Mouse (Mus musculus): ENCODE measurements around the gene Ipmk. TPM values are rescaled to one million over a fixed set of nuclear protein-coding genes. Genes with fewer than 3 reads are reported as not detected.

Gene Ipmk
- 11.9 and 12.3 TPM in 2 replicates for polyA plus RNA-seq (2014; fragmentation: Nextera tagmentation; extraction: Ambion mirVana)

GRCm38 (mm10) chr10:71347509-71347949 lies at the start of gene Ipmk:
Ipmk (plus strand) TSS chr10:71347763.
- ATAC-seq (ENCODE audit: low read depth) = peak; percentile 94

GRCm38 (mm10) chr10:71300161-71300560 lies 47.4 kb upstream of the Ipmk start:
- H3K9ac ChIP-seq (ENCODE audit: low read depth, low read length) = no peak overlapping the region
- no peak overlapping the region for H3K27ac ChIP-seq (replicated peaks; ENCODE audit: low read depth, low read length)
- H3K36me3 ChIP-seq (ENCODE audit: control insufficient read depth, insufficient read depth, low read length) = no peaks in the 10 kb centered on the region
- no peak for DNase-seq (ENCODE audit: low spot score)
- WGBS = 84% methylated on average over 16 of the region's 16 CpGs
- ATAC-seq (ENCODE audit: low read depth) = no peak
- no peak overlapping the region for H3K4me3 ChIP-seq (ENCODE audit: low read depth, low read length)
- no peaks in the 10 kb centered on the region for H3K27me3 ChIP-seq (replicated peaks; ENCODE audit: control insufficient read depth, insufficient read depth, low read length)
- no peak overlapping the region for H3K4me2 ChIP-seq (ENCODE audit: low read depth, low read length)
- no peaks in the 10 kb centered on the region for H3K9me3 ChIP-seq (ENCODE audit: control insufficient read depth, low read length)
- H3K4me1 ChIP-seq (ENCODE audit: control insufficient read depth, insufficient read depth, low read length) = no peaks in the 10 kb centered on the region

More at GRCm38 (mm10) chr10:71347509-71347949, at the start of gene Ipmk:
- Histone ChIP-seq H3K4me1 (ENCODE audit: control insufficient read depth, insufficient read depth, low read length) (peaks cover 27% of the 10 kb centered on the region), H3K9me3 (ENCODE audit: control insufficient read depth, low read length) (no peaks in the 10 kb centered on the region), H3K4me3 (ENCODE audit: low read depth, low read length) (peak within 1 kb of the TSS; percentile 81), H3K36me3 (ENCODE audit: control insufficient read depth, insufficient read depth, low read length) (no peaks in the 10 kb centered on the region), H3K4me2 (ENCODE audit: low read depth, low read length) (peak within 1 kb of the TSS; percentile 97), H3K27me3 (replicated peaks; ENCODE audit: control insufficient read depth, insufficient read depth, low read length) (no peaks in the 10 kb centered on the region), H3K9ac (ENCODE audit: low read depth, low read length) (peak within 1 kb of the TSS; percentile 85), H3K27ac (replicated peaks; ENCODE audit: low read depth, low read length) (peak within 1 kb of the TSS; percentile 75)
- WGBS = 0% methylated on average over 21 of the region's 49 CpGs
- peak; percentile 96 for DNase-seq (ENCODE audit: low spot score)

GRCm38 (mm10) chr10:71302490-71302889 lies 45.1 kb upstream of the Ipmk start:
- Histone ChIP-seq H3K27ac (replicated peaks; ENCODE audit: low read depth, low read length) (no peak overlapping the region), H3K4me2 (ENCODE audit: low read depth, low read length) (no peak overlapping the region), H3K4me3 (ENCODE audit: low read depth, low read length) (no peak overlapping the region), H3K36me3 (ENCODE audit: control insufficient read depth, insufficient read depth, low read length) (no peaks in the 10 kb centered on the region), H3K27me3 (replicated peaks; ENCODE audit: control insufficient read depth, insufficient read depth, low read length) (no peaks in the 10 kb centered on the region), H3K4me1 (ENCODE audit: control insufficient read depth, insufficient read depth, low read length) (no peaks in the 10 kb centered on the region), H3K9me3 (ENCODE audit: control insufficient read depth, low read length) (no peaks in the 10 kb centered on the region), H3K9ac (ENCODE audit: low read depth, low read length) (no peak overlapping the region)
- DNase-seq (ENCODE audit: low spot score) = peak; percentile 45
- no peak for ATAC-seq (ENCODE audit: low read depth)
- 21% methylated on average over 5 of the region's 5 CpGs for WGBS

- DNase-seq (ENCODE audit: low spot score) = peak; percentile 17
- no peak for ATAC-seq (ENCODE audit: low read depth)
- Histone ChIP-seq H3K36me3 (ENCODE audit: control insufficient read depth, insufficient read depth, low read length) (no peaks in the 10 kb centered on the region), H3K4me1 (ENCODE audit: control insufficient read depth, insufficient read depth, low read length) (no peaks in the 10 kb centered on the region), H3K27ac (replicated peaks; ENCODE audit: low read depth, low read length) (no peak overlapping the region), H3K4me2 (ENCODE audit: low read depth, low read length) (peak overlapping the region; percentile 45), H3K9ac (ENCODE audit: low read depth, low read length) (peak overlapping the region; percentile 25; the same call in 1 of the 2 replicates), H3K9me3 (ENCODE audit: control insufficient read depth, low read length) (no peaks in the 10 kb centered on the region), H3K27me3 (replicated peaks; ENCODE audit: control insufficient read depth, insufficient read depth, low read length) (no peaks in the 10 kb centered on the region), H3K4me3 (ENCODE audit: low read depth, low read length) (peak overlapping the region; percentile 20; the same call in 1 of the 2 replicates)
- WGBS = 25% methylated on average over 6 of the region's 6 CpGs
Measured at GRCm38 (mm10) chr10:71306190-71306589, 41.4 kb upstream of the Ipmk start.

GRCm38 (mm10) chr10:71306759-71307158 lies 40.8 kb upstream of the Ipmk start:
- Histone ChIP-seq H3K4me2 (ENCODE audit: low read depth, low read length) (no peak overlapping the region), H3K36me3 (ENCODE audit: control insufficient read depth, insufficient read depth, low read length) (no peaks in the 10 kb centered on the region), H3K9ac (ENCODE audit: low read depth, low read length) (no peak overlapping the region), H3K9me3 (ENCODE audit: control insufficient read depth, low read length) (no peaks in the 10 kb centered on the region), H3K4me1 (ENCODE audit: control insufficient read depth, insufficient read depth, low read length) (no peaks in the 10 kb centered on the region), H3K27ac (replicated peaks; ENCODE audit: low read depth, low read length) (no peak overlapping the region), H3K4me3 (ENCODE audit: low read depth, low read length) (no peak overlapping the region), H3K27me3 (replicated peaks; ENCODE audit: control insufficient read depth, insufficient read depth, low read length) (no peaks in the 10 kb centered on the region)
- DNase-seq (ENCODE audit: low spot score) = no peak
- ATAC-seq (ENCODE audit: low read depth) = no peak
- WGBS = 65% methylated on average over 6 of the region's 6 CpGs

GRCm38 (mm10) chr10:71308199-71308598 lies 39.4 kb upstream of the Ipmk start:
- WGBS = 95% methylated on average over 5 of the region's 5 CpGs
- Histone ChIP-seq H3K9ac (ENCODE audit: low read depth, low read length) (no peak overlapping the region), H3K4me3 (ENCODE audit: low read depth, low read length) (no peak overlapping the region), H3K27me3 (replicated peaks; ENCODE audit: control insufficient read depth, insufficient read depth, low read length) (no peaks in the 10 kb centered on the region), H3K27ac (replicated peaks; ENCODE audit: low read depth, low read length) (no peak overlapping the region), H3K4me1 (ENCODE audit: control insufficient read depth, insufficient read depth, low read length) (no peaks in the 10 kb centered on the region), H3K9me3 (ENCODE audit: control insufficient read depth, low read length) (no peaks in the 10 kb centered on the region), H3K4me2 (ENCODE audit: low read depth, low read length) (no peak overlapping the region), H3K36me3 (ENCODE audit: control insufficient read depth, insufficient read depth, low read length) (no peaks in the 10 kb centered on the region)
- DNase-seq (ENCODE audit: low spot score) (no peak), ATAC-seq (ENCODE audit: low read depth) (no peak)

GRCm38 (mm10) chr10:71310288-71310687 lies 37.3 kb upstream of the Ipmk start:
- Histone ChIP-seq H3K27ac (replicated peaks; ENCODE audit: low read depth, low read length) (no peak overlapping the region), H3K27me3 (replicated peaks; ENCODE audit: control insufficient read depth, insufficient read depth, low read length) (no peaks in the 10 kb centered on the region), H3K4me2 (ENCODE audit: low read depth, low read length) (no peak overlapping the region), H3K9me3 (ENCODE audit: control insufficient read depth, low read length) (no peaks in the 10 kb centered on the region), H3K4me1 (ENCODE audit: control insufficient read depth, insufficient read depth, low read length) (no peaks in the 10 kb centered on the region), H3K36me3 (ENCODE audit: control insufficient read depth, insufficient read depth, low read length) (no peaks in the 10 kb centered on the region), H3K9ac (ENCODE audit: low read depth, low read length) (no peak overlapping the region), H3K4me3 (ENCODE audit: low read depth, low read length) (no peak overlapping the region)
- 66% methylated on average over 3 of the region's 3 CpGs for WGBS
- no peak for ATAC-seq (ENCODE audit: low read depth)
- DNase-seq (ENCODE audit: low spot score) = no peak

GRCm38 (mm10) chr10:71314596-71314995 lies 33.0 kb upstream of the Ipmk start:
- ATAC-seq (ENCODE audit: low read depth) (no peak), DNase-seq (ENCODE audit: low spot score) (no peak)
- no peaks in the 10 kb centered on the region for H3K27me3 ChIP-seq (replicated peaks; ENCODE audit: control insufficient read depth, insufficient read depth, low read length)
- H3K4me2 ChIP-seq (ENCODE audit: low read depth, low read length) = no peak overlapping the region
- no peaks in the 10 kb centered on the region for H3K36me3 ChIP-seq (ENCODE audit: control insufficient read depth, insufficient read depth, low read length)
- no peaks in the 10 kb centered on the region for H3K9me3 ChIP-seq (ENCODE audit: control insufficient read depth, low read length)
- no peak overlapping the region for H3K4me3 ChIP-seq (ENCODE audit: low read depth, low read length)
- H3K27ac ChIP-seq (replicated peaks; ENCODE audit: low read depth, low read length) = no peak overlapping the region
- no peak overlapping the region for H3K9ac ChIP-seq (ENCODE audit: low read depth, low read length)
- 80% methylated on average over 3 of the region's 3 CpGs for WGBS
- H3K4me1 ChIP-seq (ENCODE audit: control insufficient read depth, insufficient read depth, low read length) = no peaks in the 10 kb centered on the region

- Histone ChIP-seq H3K4me1 (ENCODE audit: control insufficient read depth, insufficient read depth, low read length) (no peaks in the 10 kb centered on the region), H3K36me3 (ENCODE audit: control insufficient read depth, insufficient read depth, low read length) (no peaks in the 10 kb centered on the region)
- no peak for ATAC-seq (ENCODE audit: low read depth)
Measured at GRCm38 (mm10) chr10:71316056-71316455, 31.5 kb upstream of the Ipmk start.

More at GRCm38 (mm10) chr10:71316056-71316455, 31.5 kb upstream of the Ipmk start:
- H3K9me3 ChIP-seq (ENCODE audit: control insufficient read depth, low read length) = no peaks in the 10 kb centered on the region
- DNase-seq (ENCODE audit: low spot score) = no peak
- WGBS = 80% methylated on average over 11 of the region's 11 CpGs
- no peak overlapping the region for H3K27ac ChIP-seq (replicated peaks; ENCODE audit: low read depth, low read length)
- H3K4me2 ChIP-seq (ENCODE audit: low read depth, low read length) = no peak overlapping the region
- no peak overlapping the region for H3K4me3 ChIP-seq (ENCODE audit: low read depth, low read length)
- H3K9ac ChIP-seq (ENCODE audit: low read depth, low read length) = no peak overlapping the region
- no peaks in the 10 kb centered on the region for H3K27me3 ChIP-seq (replicated peaks; ENCODE audit: control insufficient read depth, insufficient read depth, low read length)
